Mouse (Mus musculus): ENCODE measurements at regions not wholly inside any gene's neighbourhood (a gene's known extent, or its start where the extent isn't known, plus 50 kb on each side); places are given as distances from the start of the nearest gene placed in this dataset.

- no peak for ATAC-seq (ENCODE audit: insufficient number of reproducible peaks, insufficient read depth, low FRiP score, low TSS enrichment)
- 74% methylated on average over 6 of the region's 6 CpGs for WGBS
- Histone ChIP-seq H3K4me1 (no peaks in the 10 kb centered on the region), H3K27me3 (no peaks in the 10 kb centered on the region), H3K36me3 (no peaks in the 10 kb centered on the region), H3K4me3 (no peak overlapping the region), H3K27ac (no peak overlapping the region), H3K9ac (no peak overlapping the region), H3K4me2 (replicated peaks) (no peak overlapping the region), H3K9me3 (no peaks in the 10 kb centered on the region)
These were observed 121.7 kb downstream of the Chic2 start for GRCm38 (mm10) chr5:74922881-74923280.

- Histone ChIP-seq H3K4me3 (no peak overlapping the region), H3K27ac (no peak overlapping the region), H3K27me3 (no peaks in the 10 kb centered on the region), H3K36me3 (no peaks in the 10 kb centered on the region), H3K9ac (no peak overlapping the region), H3K9me3 (no peaks in the 10 kb centered on the region), H3K4me2 (replicated peaks) (no peak overlapping the region), H3K4me1 (no peaks in the 10 kb centered on the region)
- no peak for ATAC-seq (ENCODE audit: insufficient number of reproducible peaks, insufficient read depth, low FRiP score, low TSS enrichment)
- 69% methylated on average over 2 of the region's 2 CpGs for WGBS
These were observed 123.6 kb downstream of the Chic2 start for GRCm38 (mm10) chr5:74920939-74921338.

- Histone ChIP-seq H3K36me3 (no peaks in the 10 kb centered on the region), H3K27me3 (no peaks in the 10 kb centered on the region), H3K27ac (no peak overlapping the region), H3K4me3 (no peak overlapping the region), H3K4me2 (replicated peaks) (no peak overlapping the region), H3K9ac (no peak overlapping the region), H3K9me3 (no peaks in the 10 kb centered on the region), H3K4me1 (no peaks in the 10 kb centered on the region)
- 46% methylated on average over 5 of the region's 5 CpGs for WGBS
- no peak for ATAC-seq (ENCODE audit: insufficient number of reproducible peaks, insufficient read depth, low FRiP score, low TSS enrichment)
These were observed 124.1 kb downstream of the Chic2 start for GRCm38 (mm10) chr5:74920490-74920889.

GRCm38 (mm10) chr5:74905504-74906061, 139.0 kb downstream of the Chic2 start:
- 20% methylated on average over 7 of the region's 7 CpGs for WGBS
- Histone ChIP-seq H3K4me3 (no peak overlapping the region), H3K27me3 (no peaks in the 10 kb centered on the region), H3K36me3 (no peaks in the 10 kb centered on the region), H3K4me2 (replicated peaks) (no peak overlapping the region), H3K27ac (no peak overlapping the region), H3K9ac (no peak overlapping the region), H3K4me1 (0 out of 2 replicates have a peak, but pooled peaks cover 9% of the 10 kb centered on the region), H3K9me3 (no peaks in the 10 kb centered on the region)
- ATAC-seq (ENCODE audit: insufficient number of reproducible peaks, insufficient read depth, low FRiP score, low TSS enrichment) = no peak

GRCm38 (mm10) chr5:74904927-74905503, 139.6 kb downstream of the Chic2 start:
- H3K36me3 ChIP-seq = no peaks in the 10 kb centered on the region
- no peak overlapping the region for H3K9ac ChIP-seq
- H3K27ac ChIP-seq = no peak overlapping the region
- no peak for ATAC-seq (ENCODE audit: insufficient number of reproducible peaks, insufficient read depth, low FRiP score, low TSS enrichment)
- WGBS = 55% methylated on average over 7 of the region's 7 CpGs
- H3K9me3 ChIP-seq = no peaks in the 10 kb centered on the region
- H3K4me2 ChIP-seq (replicated peaks) = no peak overlapping the region
- H3K27me3 ChIP-seq = no peaks in the 10 kb centered on the region
- H3K4me3 ChIP-seq = no peak overlapping the region
- 0 out of 2 replicates have a peak, but pooled peaks cover 9% of the 10 kb centered on the region for H3K4me1 ChIP-seq

- H3K27me3 ChIP-seq = no peaks in the 10 kb centered on the region
- H3K4me1 ChIP-seq = 0 out of 2 replicates have a peak, but pooled peaks cover 9% of the 10 kb centered on the region
- no peaks in the 10 kb centered on the region for H3K36me3 ChIP-seq
- H3K9me3 ChIP-seq = no peaks in the 10 kb centered on the region
- H3K9ac ChIP-seq = no peak overlapping the region
- WGBS = 75% methylated on average over 3 of the region's 3 CpGs
- no peak overlapping the region for H3K4me3 ChIP-seq
- no peak for ATAC-seq (ENCODE audit: insufficient number of reproducible peaks, insufficient read depth, low FRiP score, low TSS enrichment)
- H3K27ac ChIP-seq = no peak overlapping the region
- no peak overlapping the region for H3K4me2 ChIP-seq (replicated peaks)
These were observed 140.2 kb downstream of the Chic2 start for GRCm38 (mm10) chr5:74904327-74904726.

- no peak overlapping the region for H3K27ac ChIP-seq
- H3K4me3 ChIP-seq = no peak overlapping the region
- no peak overlapping the region for H3K9ac ChIP-seq
- 0 out of 2 replicates have a peak, but pooled peaks cover 9% of the 10 kb centered on the region for H3K4me1 ChIP-seq
- no peaks in the 10 kb centered on the region for H3K27me3 ChIP-seq
- WGBS = 91% methylated on average over 6 of the region's 6 CpGs
- no peaks in the 10 kb centered on the region for H3K9me3 ChIP-seq
- H3K36me3 ChIP-seq = no peaks in the 10 kb centered on the region
- H3K4me2 ChIP-seq (replicated peaks) = no peak overlapping the region
- ATAC-seq (ENCODE audit: insufficient number of reproducible peaks, insufficient read depth, low FRiP score, low TSS enrichment) = no peak
These were observed 140.9 kb downstream of the Chic2 start for GRCm38 (mm10) chr5:74903711-74904110.

- no peak overlapping the region for H3K27ac ChIP-seq
- peaks cover 3% of the 10 kb centered on the region; the same call in 1 of the 2 replicates for H3K27me3 ChIP-seq
- H3K4me3 ChIP-seq = no peak overlapping the region
- no peak for ATAC-seq (ENCODE audit: insufficient number of reproducible peaks, insufficient read depth, low FRiP score, low TSS enrichment)
- no peak overlapping the region for H3K4me2 ChIP-seq (replicated peaks)
- H3K36me3 ChIP-seq = no peaks in the 10 kb centered on the region
- WGBS = 77% methylated on average over 8 of the region's 8 CpGs
- H3K4me1 ChIP-seq = peaks cover 10% of the 10 kb centered on the region; the same call in 1 of the 2 replicates
- H3K9me3 ChIP-seq = no peaks in the 10 kb centered on the region
- no peak overlapping the region for H3K9ac ChIP-seq
These were observed 147.4 kb downstream of the Chic2 start for GRCm38 (mm10) chr5:74897133-74897532.

- 73% methylated on average over 5 of the region's 5 CpGs for WGBS
- Histone ChIP-seq H3K4me1 (peaks cover 22% of the 10 kb centered on the region), H3K9me3 (no peaks in the 10 kb centered on the region), H3K36me3 (no peaks in the 10 kb centered on the region), H3K27ac (no peak overlapping the region), H3K4me3 (no peak overlapping the region), H3K4me2 (replicated peaks) (no peak overlapping the region), H3K9ac (no peak overlapping the region), H3K27me3 (peaks cover 3% of the 10 kb centered on the region; the same call in 1 of the 2 replicates)
- no peak for ATAC-seq (ENCODE audit: insufficient number of reproducible peaks, insufficient read depth, low FRiP score, low TSS enrichment)
These were observed 151.3 kb downstream of the Chic2 start for GRCm38 (mm10) chr5:74893276-74893675.

- no peak for ATAC-seq (ENCODE audit: insufficient number of reproducible peaks, insufficient read depth, low FRiP score, low TSS enrichment)
- Histone ChIP-seq H3K4me1 (peaks cover 18% of the 10 kb centered on the region), H3K27me3 (peaks cover 3% of the 10 kb centered on the region; the same call in 1 of the 2 replicates), H3K9ac (no peak overlapping the region), H3K36me3 (no peaks in the 10 kb centered on the region), H3K4me2 (replicated peaks) (no peak overlapping the region), H3K4me3 (no peak overlapping the region), H3K9me3 (no peaks in the 10 kb centered on the region), H3K27ac (no peak overlapping the region)
- WGBS = 26% methylated on average over 3 of the region's 3 CpGs
These were observed 153.0 kb downstream of the Chic2 start for GRCm38 (mm10) chr5:74891541-74891940.

- Histone ChIP-seq H3K27me3 (peaks cover 1% of the 10 kb centered on the region; the same call in 1 of the 2 replicates), H3K36me3 (no peaks in the 10 kb centered on the region), H3K9me3 (no peaks in the 10 kb centered on the region), H3K27ac (no peak overlapping the region), H3K4me1 (peaks cover 18% of the 10 kb centered on the region), H3K4me2 (replicated peaks) (no peak overlapping the region), H3K9ac (no peak overlapping the region), H3K4me3 (no peak overlapping the region)
- WGBS = 50% methylated on average over 8 of the region's 8 CpGs
- ATAC-seq (ENCODE audit: insufficient number of reproducible peaks, insufficient read depth, low FRiP score, low TSS enrichment) = no peak
These were observed 155.6 kb downstream of the Chic2 start for GRCm38 (mm10) chr5:74888934-74889333.

GRCm38 (mm10) chr5:74885958-74886357, 158.6 kb downstream of the Chic2 start:
- H3K9me3 ChIP-seq = no peaks in the 10 kb centered on the region
- no peak for ATAC-seq (ENCODE audit: insufficient number of reproducible peaks, insufficient read depth, low FRiP score, low TSS enrichment)
- H3K9ac ChIP-seq = no peak overlapping the region
- H3K27me3 ChIP-seq = no peaks in the 10 kb centered on the region
- no peak overlapping the region for H3K4me2 ChIP-seq (replicated peaks)
- no peaks in the 10 kb centered on the region for H3K36me3 ChIP-seq
- WGBS = 91% methylated on average over 3 of the region's 3 CpGs
- H3K27ac ChIP-seq = no peak overlapping the region
- no peak overlapping the region for H3K4me3 ChIP-seq
- H3K4me1 ChIP-seq = 0 out of 2 replicates have a peak, but pooled peaks cover 4% of the 10 kb centered on the region

All from embryonic facial prominence, embryonic 12.5 days (tissue).